Mouse (Mus musculus): ENCODE data around the gene Tulp1.

- no peak for TF ChIP-seq CTCF (IDR thresholded peaks at IDR 0.05; ENCODE audit: borderline replicate concordance, insufficient read depth, low read length)
- no peak for TF ChIP-seq POLR2A (IDR thresholded peaks at IDR 0.05; ENCODE audit: low read depth, low read length)
Measured at GRCm38 (mm10) chr17:28411381-28411960, 46.4 kb upstream of the Tulp1 start.

All from embryonic fibroblast, embryonic 13.5 days (primary cell).